Mouse (Mus musculus): ENCODE results near the gene Ube2j1.

DNA sequence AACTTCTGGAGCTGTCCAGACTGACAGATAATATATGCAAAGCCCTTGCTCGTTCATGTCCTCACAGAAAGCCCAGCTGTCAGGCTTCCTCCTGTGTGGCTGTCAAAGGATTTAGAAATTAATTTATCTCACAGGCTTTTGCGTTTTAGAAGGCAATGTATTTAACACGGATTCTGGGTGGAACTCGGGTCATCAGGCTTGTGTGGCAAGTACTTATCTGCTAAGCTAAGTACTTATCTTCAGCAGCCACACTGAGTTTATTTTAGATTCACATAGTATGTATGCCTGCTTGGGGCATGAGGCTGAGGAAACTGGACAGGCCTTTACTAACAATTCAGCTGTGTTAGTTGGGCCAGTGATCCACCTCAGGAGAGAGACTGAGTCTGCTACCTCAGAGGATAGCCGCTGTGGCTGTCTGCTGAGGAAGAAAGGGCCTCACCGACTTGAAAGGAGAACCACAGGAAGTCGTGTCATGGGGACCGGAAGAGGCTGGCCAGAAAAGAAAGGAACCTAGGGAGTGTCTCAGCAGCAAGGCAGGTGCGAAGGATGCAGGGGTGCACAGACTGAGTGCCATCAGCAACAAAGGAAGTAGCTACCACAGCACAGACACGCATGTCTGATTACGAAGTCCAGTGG is 41.4 kb downstream of the Ube2j1 start:
- no peak for TF ChIP-seq MYOG (IDR thresholded peaks at IDR 0.05; ENCODE audit: control insufficient read depth, extremely low read depth, insufficient read length)
- no peak for TF ChIP-seq CTCF (IDR thresholded peaks at IDR 0.05; ENCODE audit: control insufficient read depth, insufficient read depth, insufficient read length)
- no peak for TF ChIP-seq MAX (IDR thresholded peaks at IDR 0.05)
- TF ChIP-seq USF1 (IDR thresholded peaks at IDR 0.05; ENCODE audit: low read depth) = no peak
- TF ChIP-seq FOSL1 (IDR thresholded peaks at IDR 0.05; ENCODE audit: insufficient read depth, low read length, poor library complexity, severe bottlenecking) = no peak
- no peak for TF ChIP-seq CEBPB (IDR thresholded peaks at IDR 0.05; ENCODE audit: low read depth)
- no peak for TF ChIP-seq MYOD1 (IDR thresholded peaks at IDR 0.05; ENCODE audit: control insufficient read depth, insufficient read length, low read depth)
